Mouse (Mus musculus): ENCODE measurements around the gene Mertk. TPM values are rescaled to one million over a fixed set of nuclear protein-coding genes. Genes with fewer than 3 reads are reported as not detected.
A peak's percentile ranks its signal among the peaks of the same experiment; 100 is the strongest.

The Mertk gene
- total and polyA plus RNA-seq, 2 experiments from 2014 or later: 3.0 to 6.3 TPM

GRCm38 (mm10) chr2:128699201-128699885 is 587 bp downstream of the Mertk start:
- 1% methylated on average over 24 of the region's 24 CpGs for WGBS
- TF ChIP-seq CTCF (IDR thresholded peaks at IDR 0.05; ENCODE audit: low read depth): no peak
- Histone ChIP-seq H3K27ac (peak overlapping the region; percentile 79), H3K36me3 (ENCODE audit: insufficient read depth, low read length) (no peaks in the 10 kb centered on the region), H3K4me3 (ENCODE audit: low read length) (peak overlapping the region; percentile 64), H3K9me3 (ENCODE audit: low read length) (no peaks in the 10 kb centered on the region), H3K9ac (replicated peaks; ENCODE audit: low read length) (peak overlapping the region; percentile 52), H3K4me2 (ENCODE audit: low read depth, low read length) (peak overlapping the region; percentile 64), H3K4me1 (ENCODE audit: insufficient read depth, low read length) (no peaks in the 10 kb centered on the region), H3K27me3 (ENCODE audit: insufficient read depth, low read length) (0 out of 2 replicates have a peak, but pooled peaks cover 3% of the 10 kb centered on the region)
- peak; percentile 20 for DNase-seq (ENCODE audit: low spot score)
- ATAC-seq: peak; percentile 21; the same call in 1 of the 2 replicates

- Histone ChIP-seq H3K27me3 (ENCODE audit: insufficient read depth, low read length) (no peaks in the 10 kb centered on the region), H3K36me3 (ENCODE audit: insufficient read depth, low read length) (no peaks in the 10 kb centered on the region), H3K4me1 (ENCODE audit: insufficient read depth, low read length) (no peaks in the 10 kb centered on the region), H3K4me3 (ENCODE audit: low read length) (no peak overlapping the region), H3K9ac (replicated peaks; ENCODE audit: low read length) (no peak overlapping the region), H3K27ac (no peak overlapping the region), H3K4me2 (ENCODE audit: low read depth, low read length) (no peak overlapping the region), H3K9me3 (ENCODE audit: low read length) (no peaks in the 10 kb centered on the region)
- ATAC-seq: no peak
- no peak for TF ChIP-seq CTCF (IDR thresholded peaks at IDR 0.05; ENCODE audit: low read depth)
- DNase-seq (ENCODE audit: low spot score): peak; percentile 16
- WGBS: 70% methylated on average over 3 of the region's 3 CpGs
Observed at GRCm38 (mm10) chr2:128704474-128704873, 5.7 kb downstream of the Mertk start.

- no peaks in the 10 kb centered on the region for H3K9me3 ChIP-seq (ENCODE audit: low read length)
- H3K36me3 ChIP-seq (ENCODE audit: insufficient read depth, low read length): no peaks in the 10 kb centered on the region
- TF ChIP-seq CTCF (IDR thresholded peaks at IDR 0.05; ENCODE audit: low read depth): no peak
- H3K27me3 ChIP-seq (ENCODE audit: insufficient read depth, low read length): no peaks in the 10 kb centered on the region
- no peak overlapping the region for H3K4me3 ChIP-seq (ENCODE audit: low read length)
- H3K4me2 ChIP-seq (ENCODE audit: low read depth, low read length): no peak overlapping the region
- peak overlapping the region; percentile 48; the same call in 1 of the 2 replicates for H3K27ac ChIP-seq
- 35% methylated on average over 6 of the region's 6 CpGs for WGBS
- ATAC-seq: peak; percentile 38; the same call in 1 of the 2 replicates
- DNase-seq (ENCODE audit: low spot score): peak; percentile 18
- H3K9ac ChIP-seq (replicated peaks; ENCODE audit: low read length): no peak overlapping the region
- H3K4me1 ChIP-seq (ENCODE audit: insufficient read depth, low read length): no peaks in the 10 kb centered on the region
Observed at GRCm38 (mm10) chr2:128709264-128709663, 10.5 kb downstream of the Mertk start.

GRCm38 (mm10) chr2:128710609-128711008 is 11.9 kb downstream of the Mertk start:
- Histone ChIP-seq H3K4me2 (ENCODE audit: low read depth, low read length) (no peak overlapping the region), H3K4me3 (ENCODE audit: low read length) (no peak overlapping the region), H3K27me3 (ENCODE audit: insufficient read depth, low read length) (no peaks in the 10 kb centered on the region), H3K9ac (replicated peaks; ENCODE audit: low read length) (no peak overlapping the region), H3K36me3 (ENCODE audit: insufficient read depth, low read length) (no peaks in the 10 kb centered on the region), H3K27ac (no peak overlapping the region), H3K9me3 (ENCODE audit: low read length) (no peaks in the 10 kb centered on the region), H3K4me1 (ENCODE audit: insufficient read depth, low read length) (no peaks in the 10 kb centered on the region)
- TF ChIP-seq CTCF (IDR thresholded peaks at IDR 0.05; ENCODE audit: low read depth): no peak
- 81% methylated on average over 6 of the region's 6 CpGs for WGBS
- no peak for DNase-seq (ENCODE audit: low spot score)
- no peak for ATAC-seq

GRCm38 (mm10) chr2:128712940-128713339 is 14.2 kb downstream of the Mertk start:
- H3K4me3 ChIP-seq (ENCODE audit: low read length): no peak overlapping the region
- no peak overlapping the region for H3K9ac ChIP-seq (replicated peaks; ENCODE audit: low read length)
- H3K36me3 ChIP-seq (ENCODE audit: insufficient read depth, low read length): no peaks in the 10 kb centered on the region
- no peak for DNase-seq (ENCODE audit: low spot score)
- H3K4me1 ChIP-seq (ENCODE audit: insufficient read depth, low read length): no peaks in the 10 kb centered on the region
- no peak for ATAC-seq
- no peaks in the 10 kb centered on the region for H3K9me3 ChIP-seq (ENCODE audit: low read length)
- no peak overlapping the region for H3K27ac ChIP-seq
- no peak overlapping the region for H3K4me2 ChIP-seq (ENCODE audit: low read depth, low read length)
- no peak for TF ChIP-seq CTCF (IDR thresholded peaks at IDR 0.05; ENCODE audit: low read depth)
- no peaks in the 10 kb centered on the region for H3K27me3 ChIP-seq (ENCODE audit: insufficient read depth, low read length)
- WGBS: 76% methylated on average over 6 of the region's 6 CpGs

DNA sequence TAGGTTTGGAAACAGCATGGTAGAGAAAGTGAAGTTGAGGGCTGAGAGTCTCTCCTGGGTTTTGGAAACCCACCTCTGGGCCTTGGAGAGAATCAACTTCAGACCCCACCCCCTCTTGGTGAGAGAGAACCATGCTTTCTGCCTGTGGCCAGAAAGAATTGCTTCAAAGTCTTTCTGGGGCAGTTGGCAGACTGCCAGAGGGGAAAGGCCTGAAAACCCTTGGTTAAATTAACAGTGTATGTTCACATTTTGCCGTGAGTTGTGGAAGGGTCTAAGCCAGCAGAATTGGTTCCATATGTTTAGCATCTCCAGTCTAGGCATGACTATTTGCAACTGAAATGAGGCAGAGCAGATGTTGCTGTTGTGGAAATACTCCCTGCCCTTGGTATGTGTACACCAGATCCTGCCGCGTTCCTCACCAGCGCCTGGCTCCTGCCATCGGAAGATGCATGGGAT is 14.8 kb downstream of the Mertk start:
- Histone ChIP-seq H3K9ac (replicated peaks; ENCODE audit: low read length) (no peak overlapping the region), H3K36me3 (ENCODE audit: insufficient read depth, low read length) (no peaks in the 10 kb centered on the region), H3K27ac (no peak overlapping the region; the same call in 1 of the 2 replicates), H3K27me3 (ENCODE audit: insufficient read depth, low read length) (no peaks in the 10 kb centered on the region), H3K4me3 (ENCODE audit: low read length) (no peak overlapping the region), H3K4me1 (ENCODE audit: insufficient read depth, low read length) (no peaks in the 10 kb centered on the region), H3K9me3 (ENCODE audit: low read length) (no peaks in the 10 kb centered on the region), H3K4me2 (ENCODE audit: low read depth, low read length) (no peak overlapping the region)
- TF ChIP-seq CTCF (IDR thresholded peaks at IDR 0.05; ENCODE audit: low read depth): no peak
- peak; percentile 59 for DNase-seq (ENCODE audit: low spot score)
- 51% methylated on average over 5 of the region's 5 CpGs for WGBS
- ATAC-seq: no peak

DNA sequence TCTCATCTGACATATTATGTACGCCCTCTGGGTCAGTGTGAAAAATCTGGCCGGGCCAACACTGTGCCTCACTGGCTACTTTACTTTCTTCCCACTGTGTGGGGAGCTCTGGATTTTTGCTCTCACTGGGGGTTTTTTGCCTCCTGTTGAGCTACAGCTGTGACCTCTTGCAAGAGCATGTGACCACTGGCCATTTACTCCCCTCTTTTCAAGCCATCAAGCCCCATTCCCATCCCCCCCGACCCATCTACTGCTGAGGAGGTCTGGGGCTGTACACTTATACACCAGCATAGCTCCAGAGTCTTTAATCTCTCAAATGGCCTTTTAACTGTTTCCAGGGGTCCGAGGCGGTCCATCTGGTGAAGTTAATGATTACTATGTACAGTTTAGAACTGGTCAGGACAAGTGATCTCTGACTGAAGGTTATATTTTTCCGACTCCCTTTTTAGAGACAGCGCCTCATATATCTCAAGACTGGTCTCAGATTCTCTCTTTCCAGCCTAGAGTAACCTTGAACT is 16.0 kb downstream of the Mertk start:
- 65% methylated on average over 7 of the region's 7 CpGs for WGBS
- ATAC-seq: peak; percentile 29; the same call in 1 of the 2 replicates

More for the DNA sequence above, 16.0 kb downstream of the Mertk start:
- Histone ChIP-seq H3K4me1 (ENCODE audit: insufficient read depth, low read length) (no peaks in the 10 kb centered on the region), H3K4me2 (ENCODE audit: low read depth, low read length) (no peak overlapping the region), H3K4me3 (ENCODE audit: low read length) (no peak overlapping the region), H3K9me3 (ENCODE audit: low read length) (no peaks in the 10 kb centered on the region), H3K27me3 (ENCODE audit: insufficient read depth, low read length) (no peaks in the 10 kb centered on the region), H3K9ac (replicated peaks; ENCODE audit: low read length) (no peak overlapping the region), H3K36me3 (ENCODE audit: insufficient read depth, low read length) (no peaks in the 10 kb centered on the region), H3K27ac (no peak overlapping the region)
- no peak for TF ChIP-seq CTCF (IDR thresholded peaks at IDR 0.05; ENCODE audit: low read depth)
- DNase-seq (ENCODE audit: low spot score): peak; percentile 17
